Mouse (Mus musculus): ENCODE results near the gene Peak1. TPM values are rescaled to one million over a fixed set of nuclear protein-coding genes. Genes with fewer than 3 reads are reported as not detected.
"Not testable (repeated sequence)": the region's sequence is repeated elsewhere in the genome, so short reads cannot be mapped to it uniquely, and the experiment has no call there.

Gene Peak1
- polyA plus RNA-seq, 1 experiment from 2014 or later: 14.3 TPM

GRCm38 (mm10) chr9:56242686-56243085 lies 175.2 kb downstream of the Peak1 start:
- H3K4me2 ChIP-seq: no peak overlapping the region
- ATAC-seq (replicated peaks; ENCODE audit: insufficient number of reproducible peaks, insufficient read depth, low FRiP score, low read depth): no peak
- peaks cover 10% of the 10 kb centered on the region; the same call in 1 of the 2 replicates for H3K36me3 ChIP-seq
- WGBS: 62% methylated on average over 3 of the region's 3 CpGs
- no peak overlapping the region for H3K27ac ChIP-seq
- peaks cover 18% of the 10 kb centered on the region for H3K4me1 ChIP-seq (replicated peaks)
- no peak overlapping the region for H3K9ac ChIP-seq
- no peaks in the 10 kb centered on the region for H3K27me3 ChIP-seq
- no peak overlapping the region for H3K4me3 ChIP-seq
- H3K9me3 ChIP-seq (replicated peaks): no peaks in the 10 kb centered on the region

GRCm38 (mm10) chr9:56241076-56241475 lies 176.8 kb downstream of the Peak1 start:
- H3K4me1 ChIP-seq (replicated peaks): peaks cover 31% of the 10 kb centered on the region
- no peaks in the 10 kb centered on the region for H3K27me3 ChIP-seq
- peaks cover 10% of the 10 kb centered on the region; the same call in 1 of the 2 replicates for H3K36me3 ChIP-seq
- H3K9ac ChIP-seq: no peak overlapping the region
- no peak overlapping the region for H3K27ac ChIP-seq
- ATAC-seq (replicated peaks; ENCODE audit: insufficient number of reproducible peaks, insufficient read depth, low FRiP score, low read depth): no peak
- no peak overlapping the region for H3K4me2 ChIP-seq
- no peak overlapping the region for H3K4me3 ChIP-seq
- no peaks in the 10 kb centered on the region for H3K9me3 ChIP-seq (replicated peaks)
- WGBS: 91% methylated on average over 5 of the region's 5 CpGs

GRCm38 (mm10) chr9:56235871-56236298 lies 182.0 kb downstream of the Peak1 start:
- Histone ChIP-seq H3K36me3 (peaks cover 7% of the 10 kb centered on the region; the same call in 1 of the 2 replicates), H3K4me3 (no peak overlapping the region), H3K4me2 (peak overlapping the region; percentile 28; the same call in 1 of the 2 replicates), H3K9ac (no peak overlapping the region), H3K27ac (peak overlapping the region; percentile 91), H3K9me3 (replicated peaks) (no peaks in the 10 kb centered on the region), H3K4me1 (replicated peaks) (peaks cover 64% of the 10 kb centered on the region), H3K27me3 (no peaks in the 10 kb centered on the region)
- ATAC-seq (replicated peaks; ENCODE audit: insufficient number of reproducible peaks, insufficient read depth, low FRiP score, low read depth): peak; percentile 85
- 13% methylated on average over 6 of the region's 6 CpGs for WGBS

- no peak overlapping the region for H3K9ac ChIP-seq
- H3K27me3 ChIP-seq: no peaks in the 10 kb centered on the region
- no peaks in the 10 kb centered on the region for H3K9me3 ChIP-seq (replicated peaks)
- peak overlapping the region; percentile 28; the same call in 1 of the 2 replicates for H3K4me2 ChIP-seq
- no peak overlapping the region for H3K4me3 ChIP-seq
- peaks cover 1% of the 10 kb centered on the region; the same call in 1 of the 2 replicates for H3K36me3 ChIP-seq
- ATAC-seq (replicated peaks; ENCODE audit: insufficient number of reproducible peaks, insufficient read depth, low FRiP score, low read depth): no peak
- 56% methylated on average over 5 of the region's 5 CpGs for WGBS
- peak overlapping the region; percentile 91 for H3K27ac ChIP-seq
- H3K4me1 ChIP-seq (replicated peaks): peaks cover 64% of the 10 kb centered on the region
Observed at GRCm38 (mm10) chr9:56235281-56235680, 182.6 kb downstream of the Peak1 start.

- ATAC-seq (replicated peaks; ENCODE audit: insufficient number of reproducible peaks, insufficient read depth, low FRiP score, low read depth): no peak
- H3K4me1 ChIP-seq (replicated peaks): peaks cover 57% of the 10 kb centered on the region
- H3K9ac ChIP-seq: no peak overlapping the region
- no peak overlapping the region; the same call in 1 of the 2 replicates for H3K4me2 ChIP-seq
- H3K27ac ChIP-seq: peak overlapping the region; percentile 91
- WGBS: 49% methylated on average over 3 of the region's 3 CpGs
- no peaks in the 10 kb centered on the region for H3K27me3 ChIP-seq
- no peak overlapping the region for H3K4me3 ChIP-seq
- no peaks in the 10 kb centered on the region for H3K36me3 ChIP-seq
- no peaks in the 10 kb centered on the region for H3K9me3 ChIP-seq (replicated peaks)
Observed at GRCm38 (mm10) chr9:56234561-56234960, 183.3 kb downstream of the Peak1 start.

- Histone ChIP-seq H3K9ac (no peak overlapping the region), H3K4me1 (replicated peaks) (peaks cover 57% of the 10 kb centered on the region), H3K4me2 (no peak overlapping the region), H3K36me3 (no peaks in the 10 kb centered on the region), H3K4me3 (no peak overlapping the region), H3K27ac (peak overlapping the region; percentile 91), H3K9me3 (replicated peaks) (no peaks in the 10 kb centered on the region), H3K27me3 (no peaks in the 10 kb centered on the region)
- no peak for ATAC-seq (replicated peaks; ENCODE audit: insufficient number of reproducible peaks, insufficient read depth, low FRiP score, low read depth)
- 64% methylated on average over 2 of the region's 2 CpGs for WGBS
Observed at GRCm38 (mm10) chr9:56233316-56233715, 184.6 kb downstream of the Peak1 start.

GRCm38 (mm10) chr9:56230906-56231305 lies 187.0 kb downstream of the Peak1 start:
- H3K27me3 ChIP-seq: no peaks in the 10 kb centered on the region
- peak overlapping the region; percentile 52 for H3K27ac ChIP-seq
- no peak for ATAC-seq (replicated peaks; ENCODE audit: insufficient number of reproducible peaks, insufficient read depth, low FRiP score, low read depth)
- no peaks in the 10 kb centered on the region for H3K9me3 ChIP-seq (replicated peaks)
- H3K36me3 ChIP-seq: peaks cover 16% of the 10 kb centered on the region; the same call in 1 of the 2 replicates
- no peak overlapping the region for H3K9ac ChIP-seq
- H3K4me3 ChIP-seq: no peak overlapping the region
- H3K4me2 ChIP-seq: no peak overlapping the region
- peaks cover 43% of the 10 kb centered on the region for H3K4me1 ChIP-seq (replicated peaks)

- no peak overlapping the region for H3K9ac ChIP-seq
- no peak overlapping the region for H3K4me3 ChIP-seq
- WGBS: 83% methylated on average over 7 of the region's 7 CpGs
- no peak overlapping the region for H3K4me2 ChIP-seq
- H3K27ac ChIP-seq: no peak overlapping the region
- H3K4me1 ChIP-seq (replicated peaks): peaks cover 15% of the 10 kb centered on the region
- H3K36me3 ChIP-seq: peaks cover 16% of the 10 kb centered on the region; the same call in 1 of the 2 replicates
- no peak for ATAC-seq (replicated peaks; ENCODE audit: insufficient number of reproducible peaks, insufficient read depth, low FRiP score, low read depth)
- H3K9me3 ChIP-seq (replicated peaks): no peaks in the 10 kb centered on the region
- no peaks in the 10 kb centered on the region for H3K27me3 ChIP-seq
Observed at GRCm38 (mm10) chr9:56227626-56228025, 190.2 kb downstream of the Peak1 start.

- H3K36me3 ChIP-seq: peaks cover 16% of the 10 kb centered on the region; the same call in 1 of the 2 replicates
- not testable (repeated sequence) for H3K4me1 ChIP-seq (replicated peaks); H3K9me3 ChIP-seq (replicated peaks); H3K27ac ChIP-seq; H3K27me3 ChIP-seq; H3K9ac ChIP-seq
- peak; percentile 100 for ATAC-seq (replicated peaks; ENCODE audit: insufficient number of reproducible peaks, insufficient read depth, low FRiP score, low read depth)
- peak overlapping the region; percentile 28 for H3K4me3 ChIP-seq
- H3K4me2 ChIP-seq: peak overlapping the region; percentile 41
- WGBS: 38% methylated on average over 45 of the region's 45 CpGs
Observed at GRCm38 (mm10) chr9:56223429-56224051, 194.3 kb downstream of the Peak1 start.

- WGBS: 92% methylated on average over 2 of the region's 2 CpGs
- Histone ChIP-seq H3K4me3 (no peak overlapping the region), H3K27ac (no peak overlapping the region), H3K36me3 (no peaks in the 10 kb centered on the region), H3K4me2 (no peak overlapping the region), H3K9me3 (replicated peaks) (no peaks in the 10 kb centered on the region), H3K4me1 (replicated peaks) (peaks cover 18% of the 10 kb centered on the region), H3K27me3 (no peaks in the 10 kb centered on the region), H3K9ac (no peak overlapping the region)
- no peak for ATAC-seq (replicated peaks; ENCODE audit: insufficient number of reproducible peaks, insufficient read depth, low FRiP score, low read depth)
Observed at GRCm38 (mm10) chr9:56218860-56219259, 199.0 kb downstream of the Peak1 start.

GRCm38 (mm10) chr9:56218043-56218442 lies 199.8 kb downstream of the Peak1 start:
- Histone ChIP-seq H3K4me1 (replicated peaks) (peaks cover 24% of the 10 kb centered on the region), H3K36me3 (no peaks in the 10 kb centered on the region), H3K27me3 (no peaks in the 10 kb centered on the region), H3K4me3 (no peak overlapping the region), H3K9me3 (replicated peaks) (no peaks in the 10 kb centered on the region), H3K27ac (peak overlapping the region; percentile 57), H3K4me2 (no peak overlapping the region), H3K9ac (no peak overlapping the region)
- WGBS: 80% methylated on average over 2 of the region's 2 CpGs
- ATAC-seq (replicated peaks; ENCODE audit: insufficient number of reproducible peaks, insufficient read depth, low FRiP score, low read depth): no peak

- Histone ChIP-seq H3K4me2 (no peak overlapping the region), H3K4me3 (no peak overlapping the region), H3K9ac (no peak overlapping the region), H3K9me3 (replicated peaks) (no peaks in the 10 kb centered on the region), H3K36me3 (no peaks in the 10 kb centered on the region), H3K4me1 (replicated peaks) (peaks cover 24% of the 10 kb centered on the region), H3K27me3 (no peaks in the 10 kb centered on the region), H3K27ac (peak overlapping the region; percentile 57)
- 59% methylated on average over 1 of the region's 1 CpGs for WGBS
- no peak for ATAC-seq (replicated peaks; ENCODE audit: insufficient number of reproducible peaks, insufficient read depth, low FRiP score, low read depth)
Observed at GRCm38 (mm10) chr9:56217386-56217785, 200.5 kb downstream of the Peak1 start.

Data from heart, embryonic 15.5 days (tissue).